Mouse (Mus musculus) stomach, embryonic 15.5 days (tissue): ENCODE results near the gene Dnajc15. TPM values are rescaled to one million over a fixed set of nuclear protein-coding genes. Genes with fewer than 3 reads are reported as not detected.

ENCODE experiments used
- ATAC-seq: fragments of 200-750 bp; cut with Nextera tagmentation; 2 replicates; pipeline ENCODE4 v1.8.0; 2017; ENCODE audit warnings: low read depth, moderate number of reproducible peaks, moderate TSS enrichment; ENCODE audit not compliant: insufficient read depth, low FRiP score
- H3K27ac ChIP-seq: fragments of 300-500 bp; sonication (generic); 2 replicates; pipeline ENCODE4 v1.5.1; 2015; ENCODE audit warnings: mild to moderate bottlenecking, inconsistent platforms
- H3K27me3 ChIP-seq: fragments of 300-500 bp; sonication (generic); replicated peaks from 2 replicates; pipeline ENCODE4 v1.6.1; 2015; ENCODE audit warnings: inconsistent platforms
- H3K36me3 ChIP-seq: fragments of 300-500 bp; sonication (generic); 2 replicates; pipeline ENCODE4 v1.6.1; 2015; ENCODE audit warnings: inconsistent platforms
- H3K4me1 ChIP-seq: fragments of 300-500 bp; sonication (generic); 2 replicates; pipeline ENCODE4 v1.6.1; 2015; ENCODE audit warnings: inconsistent platforms
- H3K4me2 ChIP-seq: fragments of 300-500 bp; sonication (generic); 2 replicates; pipeline ENCODE4 v1.6.1; 2015; ENCODE audit warnings: mild to moderate bottlenecking, inconsistent platforms
- H3K4me3 ChIP-seq: fragments of 300-500 bp; sonication (generic); replicated peaks from 2 replicates; pipeline ENCODE4 v1.5.1; 2015; ENCODE audit warnings: inconsistent platforms
- H3K9ac ChIP-seq: fragments of 300-500 bp; sonication (generic); 2 replicates; pipeline ENCODE4 v1.6.1; 2015; ENCODE audit warnings: inconsistent platforms
- H3K9me3 ChIP-seq: fragments of 300-500 bp; sonication (generic); 2 replicates; pipeline ENCODE4 v1.6.1; 2016; ENCODE audit warnings: inconsistent platforms
- WGBS: fragments of 180-500 bp; shearing (Covaris S2); methylation state at CpG from one replicate; pipeline ENCODE4 v1.1.7; 2015; 5-methylcytosine and 5-hydroxymethylcytosine counted together
- polyA plus RNA-seq: library from polyadenylated mRNA; unstranded; fragments of >200 nt; fragmentation: Nextera tagmentation; extraction: Ambion mirVana; gene quantifications from 2 replicates; pipeline ENCODE4 v1.2.1, GENCODE M21; 2015

Gene Dnajc15
- polyA plus RNA-seq, 1 experiment from 2014 or later, result 92.3 TPM

DNA sequence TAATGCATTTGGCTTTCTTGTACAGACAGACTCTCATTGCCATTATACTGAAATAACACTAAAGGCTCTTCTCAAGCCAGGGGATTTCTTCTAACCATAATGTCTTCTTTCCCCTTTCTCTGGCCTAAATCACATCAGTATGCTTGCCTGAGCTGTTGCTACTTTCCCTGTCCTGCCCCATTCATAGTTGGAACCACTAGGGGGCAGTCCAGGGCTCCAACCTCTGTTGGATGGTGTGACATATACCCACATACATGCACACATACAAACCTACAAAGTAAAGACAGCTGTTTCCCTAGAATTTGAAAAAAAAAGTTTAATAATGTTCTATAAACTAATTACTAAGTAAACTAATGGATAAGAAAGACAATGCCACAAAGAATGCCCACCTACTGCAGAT is 91.7 kb downstream of the Dnajc15 start:
- Histone ChIP-seq H3K27me3 (no peaks in the 10 kb centered on the region), H3K36me3 (no peaks in the 10 kb centered on the region), H3K4me2 (no peak overlapping the region), H3K9me3 (no peaks in the 10 kb centered on the region), H3K27ac (no peak overlapping the region), H3K9ac (no peak overlapping the region), H3K4me1 (no peaks in the 10 kb centered on the region), H3K4me3 (no peak overlapping the region)
- no peak for ATAC-seq

DNA sequence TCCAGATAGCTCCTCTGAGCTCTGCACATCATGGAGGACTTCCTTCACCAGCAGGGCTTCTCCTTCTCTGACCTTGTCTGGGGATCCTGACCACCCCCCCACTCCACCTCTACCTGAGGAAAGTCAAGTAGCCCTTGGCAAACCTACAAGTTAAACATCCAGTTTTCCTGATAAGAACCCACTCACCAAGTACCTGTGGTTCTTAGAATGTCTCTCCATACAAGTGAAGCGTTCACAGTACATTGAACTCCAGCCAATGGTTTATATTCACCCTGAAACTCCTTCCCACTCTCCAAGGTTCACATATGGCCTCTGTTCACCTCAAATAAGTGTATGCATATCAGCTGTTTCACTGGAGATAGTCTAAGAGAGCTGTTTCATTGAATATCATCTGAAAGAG is 97.6 kb downstream of the Dnajc15 start:
- Histone ChIP-seq H3K27me3 (no peaks in the 10 kb centered on the region), H3K9ac (no peak overlapping the region), H3K4me1 (no peaks in the 10 kb centered on the region), H3K4me3 (no peak overlapping the region), H3K36me3 (no peaks in the 10 kb centered on the region), H3K27ac (no peak overlapping the region), H3K9me3 (no peaks in the 10 kb centered on the region), H3K4me2 (no peak overlapping the region)
- ATAC-seq, result no peak
- WGBS, result 70% methylated on average over 1 of the region's 1 CpGs

DNA sequence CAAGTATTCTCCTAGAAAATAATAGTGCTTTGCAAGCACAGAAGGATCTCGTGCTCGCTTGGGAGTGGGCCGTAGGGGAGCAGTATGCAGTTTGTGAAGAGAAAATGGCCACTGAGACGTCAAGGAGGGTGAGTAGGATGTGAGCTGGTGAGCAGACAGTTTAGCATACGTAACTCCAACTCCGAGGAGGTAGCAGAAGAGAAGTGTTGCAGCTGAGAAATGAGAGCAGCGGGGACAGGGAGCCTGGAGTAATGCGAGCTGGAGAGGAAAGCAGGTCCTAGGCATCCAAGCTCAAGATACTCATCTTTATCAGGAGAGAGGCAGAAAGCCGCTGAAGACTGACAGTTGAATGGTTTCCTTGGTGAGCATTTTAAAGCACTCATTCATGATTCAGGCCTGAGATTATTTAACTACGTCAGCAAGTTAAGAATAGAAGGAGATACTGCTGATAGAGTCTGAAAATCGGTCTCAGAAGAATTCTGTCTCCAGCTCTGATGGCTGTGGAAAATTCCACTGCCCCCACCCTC is 98.9 kb downstream of the Dnajc15 start:
- no peaks in the 10 kb centered on the region for H3K4me1 ChIP-seq
- no peak overlapping the region for H3K27ac ChIP-seq
- WGBS, result 74% methylated on average over 11 of the region's 11 CpGs
- no peaks in the 10 kb centered on the region for H3K27me3 ChIP-seq
- no peak for ATAC-seq
- H3K9ac ChIP-seq, result no peak overlapping the region
- no peak overlapping the region for H3K4me2 ChIP-seq
- H3K36me3 ChIP-seq, result no peaks in the 10 kb centered on the region
- H3K4me3 ChIP-seq, result no peak overlapping the region
- H3K9me3 ChIP-seq, result no peaks in the 10 kb centered on the region

DNA sequence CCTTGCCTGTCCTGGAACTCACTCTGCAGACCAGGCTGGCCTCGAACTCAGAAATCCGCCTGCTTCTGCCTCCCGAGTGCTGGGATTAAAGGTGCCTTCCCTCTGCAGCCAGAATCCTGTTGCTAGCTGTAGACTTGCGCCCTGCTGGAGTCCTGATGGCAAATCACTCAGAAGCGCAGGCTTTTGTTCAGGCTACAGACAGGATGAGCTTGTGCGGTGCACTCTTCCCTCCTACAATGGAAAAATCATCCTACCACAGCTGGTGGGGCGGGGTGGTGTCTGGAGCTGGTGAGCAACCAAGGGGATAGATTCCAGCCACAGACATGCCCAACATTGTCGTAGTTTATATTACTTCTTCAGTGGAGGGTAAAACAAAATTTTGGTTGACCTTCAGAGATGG is 101.6 kb downstream of the Dnajc15 start:
- no peak overlapping the region for H3K27ac ChIP-seq
- H3K27me3 ChIP-seq, result no peaks in the 10 kb centered on the region
- H3K9me3 ChIP-seq, result no peaks in the 10 kb centered on the region
- no peak for ATAC-seq
- H3K4me2 ChIP-seq, result no peak overlapping the region
- H3K4me3 ChIP-seq, result no peak overlapping the region
- WGBS, result 86% methylated on average over 8 of the region's 8 CpGs
- no peaks in the 10 kb centered on the region for H3K4me1 ChIP-seq
- H3K36me3 ChIP-seq, result no peaks in the 10 kb centered on the region
- no peak overlapping the region for H3K9ac ChIP-seq

DNA sequence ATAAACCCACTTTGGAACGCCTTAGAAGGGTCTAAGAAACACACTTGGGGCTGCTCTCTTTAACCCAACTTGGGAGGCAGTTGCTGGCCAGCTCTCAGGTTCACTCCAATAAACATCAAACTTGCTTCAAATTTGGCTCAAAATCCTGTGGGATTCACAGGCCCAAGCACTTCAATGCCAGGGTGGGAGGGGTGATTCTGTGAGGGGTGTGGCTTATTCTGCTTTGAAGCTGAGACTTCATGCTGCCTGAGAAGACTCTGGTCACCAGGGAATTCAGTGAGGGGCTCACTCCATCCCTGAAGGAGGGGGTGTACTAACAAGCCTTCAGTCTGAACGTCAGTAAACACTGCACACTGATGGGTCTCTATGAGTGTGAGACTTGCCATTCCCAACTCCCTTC is 103.3 kb downstream of the Dnajc15 start:
- Histone ChIP-seq H3K4me3 (no peak overlapping the region), H3K4me1 (no peaks in the 10 kb centered on the region), H3K4me2 (no peak overlapping the region), H3K9ac (no peak overlapping the region), H3K9me3 (no peaks in the 10 kb centered on the region), H3K36me3 (no peaks in the 10 kb centered on the region), H3K27ac (no peak overlapping the region), H3K27me3 (no peaks in the 10 kb centered on the region)
- no peak for ATAC-seq
- WGBS, result 70% methylated on average over 2 of the region's 2 CpGs

Other genes with a start within 250 kb of the Dnajc15 start
- gene Epsti1, start 29.1 kb upstream of the Dnajc15 start, polyA plus RNA-seq, result 2.6 and 3.4 TPM in 2 replicates
- gene Fam216b, start 213.9 kb upstream of the Dnajc15 start, polyA plus RNA-seq, result not detected in 2 replicates